Mouse (Mus musculus): ENCODE measurements at regions not wholly inside any gene's neighbourhood (a gene's known extent, or its start where the extent isn't known, plus 50 kb on each side); places are given as distances from the start of the nearest gene placed in this dataset.

GRCm38 (mm10) chr16:77372768-77373167 lies 229.1 kb downstream of the Gm11146 start:
- no peak overlapping the region for H3K27ac ChIP-seq (ENCODE audit: low read length)
- no peak overlapping the region for H3K4me2 ChIP-seq (replicated peaks; ENCODE audit: low read depth, low read length)
- no peaks in the 10 kb centered on the region for H3K4me1 ChIP-seq (ENCODE audit: control insufficient read depth, insufficient read depth, low read length)
- H3K27me3 ChIP-seq (ENCODE audit: control insufficient read depth, insufficient read depth, low read length): no peaks in the 10 kb centered on the region
- H3K4me3 ChIP-seq (ENCODE audit: low read depth, low read length): no peak overlapping the region
- no peak for ATAC-seq (ENCODE audit: insufficient number of reproducible peaks, insufficient read depth, low FRiP score, low read depth)
- no peaks in the 10 kb centered on the region for H3K36me3 ChIP-seq (ENCODE audit: control insufficient read depth, insufficient read depth, low read length)
- WGBS: 64% methylated on average over 3 of the region's 3 CpGs
- no peak overlapping the region for H3K9ac ChIP-seq (replicated peaks; ENCODE audit: low read depth, low read length)
- H3K9me3 ChIP-seq (ENCODE audit: control insufficient read depth, low read depth, low read length): no peaks in the 10 kb centered on the region

GRCm38 (mm10) chr16:77369810-77370209 lies 232.1 kb downstream of the Gm11146 start:
- WGBS: 75% methylated on average over 2 of the region's 2 CpGs
- Histone ChIP-seq H3K9ac (replicated peaks; ENCODE audit: low read depth, low read length) (no peak overlapping the region), H3K27ac (ENCODE audit: low read length) (no peak overlapping the region), H3K36me3 (ENCODE audit: control insufficient read depth, insufficient read depth, low read length) (no peaks in the 10 kb centered on the region), H3K27me3 (ENCODE audit: control insufficient read depth, insufficient read depth, low read length) (no peaks in the 10 kb centered on the region), H3K9me3 (ENCODE audit: control insufficient read depth, low read depth, low read length) (no peaks in the 10 kb centered on the region), H3K4me3 (ENCODE audit: low read depth, low read length) (no peak overlapping the region), H3K4me2 (replicated peaks; ENCODE audit: low read depth, low read length) (no peak overlapping the region), H3K4me1 (ENCODE audit: control insufficient read depth, insufficient read depth, low read length) (no peaks in the 10 kb centered on the region)
- ATAC-seq (ENCODE audit: insufficient number of reproducible peaks, insufficient read depth, low FRiP score, low read depth): no peak

DNA sequence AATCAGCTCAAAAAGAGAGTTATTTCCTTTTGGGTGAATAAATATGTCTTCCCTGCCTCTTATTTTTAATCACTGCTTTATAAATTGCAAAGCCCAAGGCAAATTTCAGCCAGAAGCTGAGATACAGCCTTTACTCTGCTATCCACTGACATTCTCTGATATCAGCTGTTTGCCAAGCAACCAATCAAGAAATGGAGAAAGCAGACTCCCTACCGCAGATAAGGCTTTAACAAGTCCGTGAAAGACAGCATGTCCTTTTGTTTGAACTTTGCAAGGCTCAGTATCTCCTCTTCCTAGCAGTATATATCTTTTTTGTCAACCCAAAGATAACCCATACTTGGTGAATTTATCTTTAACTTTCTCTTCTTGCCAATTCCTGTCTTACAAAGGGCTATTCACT lies 236.6 kb downstream of the Gm11146 start:
- H3K4me1 ChIP-seq (ENCODE audit: control insufficient read depth, insufficient read depth, low read length): no peaks in the 10 kb centered on the region
- no peaks in the 10 kb centered on the region for H3K36me3 ChIP-seq (ENCODE audit: control insufficient read depth, insufficient read depth, low read length)
- WGBS: 46% methylated on average over 2 of the region's 2 CpGs
- H3K9ac ChIP-seq (replicated peaks; ENCODE audit: low read depth, low read length): no peak overlapping the region
- H3K4me2 ChIP-seq (replicated peaks; ENCODE audit: low read depth, low read length): no peak overlapping the region
- no peaks in the 10 kb centered on the region for H3K27me3 ChIP-seq (ENCODE audit: control insufficient read depth, insufficient read depth, low read length)
- no peaks in the 10 kb centered on the region for H3K9me3 ChIP-seq (ENCODE audit: control insufficient read depth, low read depth, low read length)
- no peak overlapping the region for H3K27ac ChIP-seq (ENCODE audit: low read length)
- no peak for ATAC-seq (ENCODE audit: insufficient number of reproducible peaks, insufficient read depth, low FRiP score, low read depth)
- no peak overlapping the region for H3K4me3 ChIP-seq (ENCODE audit: low read depth, low read length)

GRCm38 (mm10) chr16:77364439-77364838 lies 237.5 kb downstream of the Gm11146 start:
- H3K27me3 ChIP-seq (ENCODE audit: control insufficient read depth, insufficient read depth, low read length): no peaks in the 10 kb centered on the region
- H3K36me3 ChIP-seq (ENCODE audit: control insufficient read depth, insufficient read depth, low read length): no peaks in the 10 kb centered on the region
- ATAC-seq (ENCODE audit: insufficient number of reproducible peaks, insufficient read depth, low FRiP score, low read depth): no peak
- H3K9ac ChIP-seq (replicated peaks; ENCODE audit: low read depth, low read length): no peak overlapping the region
- no peak overlapping the region for H3K27ac ChIP-seq (ENCODE audit: low read length)
- H3K4me1 ChIP-seq (ENCODE audit: control insufficient read depth, insufficient read depth, low read length): no peaks in the 10 kb centered on the region
- no peak overlapping the region for H3K4me2 ChIP-seq (replicated peaks; ENCODE audit: low read depth, low read length)
- H3K4me3 ChIP-seq (ENCODE audit: low read depth, low read length): no peak overlapping the region
- 83% methylated on average over 3 of the region's 3 CpGs for WGBS
- no peaks in the 10 kb centered on the region for H3K9me3 ChIP-seq (ENCODE audit: control insufficient read depth, low read depth, low read length)

- H3K4me1 ChIP-seq (ENCODE audit: control insufficient read depth, insufficient read depth, low read length): no peaks in the 10 kb centered on the region
- no peaks in the 10 kb centered on the region for H3K36me3 ChIP-seq (ENCODE audit: control insufficient read depth, insufficient read depth, low read length)
- no peaks in the 10 kb centered on the region for H3K27me3 ChIP-seq (ENCODE audit: control insufficient read depth, insufficient read depth, low read length)
- H3K9me3 ChIP-seq (ENCODE audit: control insufficient read depth, low read depth, low read length): no peaks in the 10 kb centered on the region
- H3K9ac ChIP-seq (replicated peaks; ENCODE audit: low read depth, low read length): no peak overlapping the region
- no peak for ATAC-seq (ENCODE audit: insufficient number of reproducible peaks, insufficient read depth, low FRiP score, low read depth)
- no peak overlapping the region for H3K27ac ChIP-seq (ENCODE audit: low read length)
- no peak overlapping the region for H3K4me3 ChIP-seq (ENCODE audit: low read depth, low read length)
- 85% methylated on average over 5 of the region's 5 CpGs for WGBS
- H3K4me2 ChIP-seq (replicated peaks; ENCODE audit: low read depth, low read length): no peak overlapping the region
Measured at GRCm38 (mm10) chr16:77359190-77359589, 242.7 kb downstream of the Gm11146 start.

DNA sequence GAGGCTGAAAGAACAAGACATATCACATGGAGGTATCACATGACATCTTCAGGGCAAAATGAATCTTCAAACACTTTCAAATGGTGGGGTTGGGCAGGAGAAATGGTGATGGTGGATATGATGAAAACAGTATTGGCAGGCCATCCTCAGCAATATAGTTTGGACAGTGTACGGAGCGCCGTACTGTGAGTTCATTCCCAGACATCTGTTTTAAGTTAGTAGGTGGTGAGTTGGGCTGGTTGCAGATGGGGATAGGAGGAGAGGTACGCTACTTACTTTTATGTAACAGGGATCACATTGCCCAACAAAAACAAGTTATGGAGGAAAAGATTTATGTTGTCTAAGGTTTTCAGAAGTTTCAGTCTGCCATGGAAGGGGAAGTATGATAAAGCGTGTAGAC lies 246.6 kb downstream of the Gm11146 start:
- WGBS: 92% methylated on average over 5 of the region's 5 CpGs
- ATAC-seq (ENCODE audit: insufficient number of reproducible peaks, insufficient read depth, low FRiP score, low read depth): no peak

DNA sequence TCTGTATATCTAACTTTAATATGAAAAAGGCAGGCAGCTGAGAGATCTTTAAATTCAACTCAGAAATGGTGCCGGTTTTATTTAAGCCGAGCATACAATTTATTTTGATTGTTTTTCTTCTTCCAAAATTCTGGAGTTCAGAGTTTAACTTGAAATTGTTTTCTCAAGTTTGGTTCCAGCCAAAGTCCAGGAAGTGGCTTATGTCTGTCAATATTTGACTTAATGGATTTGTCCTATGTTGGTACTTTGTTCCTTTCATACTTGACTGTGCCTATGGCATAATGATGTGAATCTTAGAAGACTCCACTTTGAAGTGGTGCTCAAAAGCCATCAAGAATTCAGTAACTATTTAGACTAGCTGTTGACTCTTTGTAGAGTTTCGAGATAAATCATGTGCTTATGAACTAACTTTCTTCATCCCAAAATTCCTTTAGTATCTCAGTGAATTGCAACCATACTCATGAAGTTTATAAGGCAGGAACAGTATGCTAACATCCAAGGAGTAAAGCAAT lies 247.6 kb downstream of the Gm11146 start:
- H3K27ac ChIP-seq (ENCODE audit: low read length): no peak overlapping the region
- H3K4me2 ChIP-seq (replicated peaks; ENCODE audit: low read depth, low read length): no peak overlapping the region
- H3K36me3 ChIP-seq (ENCODE audit: control insufficient read depth, insufficient read depth, low read length): no peaks in the 10 kb centered on the region
- no peak for ATAC-seq (ENCODE audit: insufficient number of reproducible peaks, insufficient read depth, low FRiP score, low read depth)
- H3K9me3 ChIP-seq (ENCODE audit: control insufficient read depth, low read depth, low read length): no peaks in the 10 kb centered on the region
- no peak overlapping the region for H3K9ac ChIP-seq (replicated peaks; ENCODE audit: low read depth, low read length)
- no peaks in the 10 kb centered on the region for H3K27me3 ChIP-seq (ENCODE audit: control insufficient read depth, insufficient read depth, low read length)
- H3K4me1 ChIP-seq (ENCODE audit: control insufficient read depth, insufficient read depth, low read length): no peaks in the 10 kb centered on the region
- H3K4me3 ChIP-seq (ENCODE audit: low read depth, low read length): no peak overlapping the region
- WGBS: 78% methylated on average over 3 of the region's 3 CpGs

More for the DNA sequence above, 246.6 kb downstream of the Gm11146 start:
- H3K36me3 ChIP-seq (ENCODE audit: control insufficient read depth, insufficient read depth, low read length): no peaks in the 10 kb centered on the region
- no peaks in the 10 kb centered on the region for H3K4me1 ChIP-seq (ENCODE audit: control insufficient read depth, insufficient read depth, low read length)
- H3K27me3 ChIP-seq (ENCODE audit: control insufficient read depth, insufficient read depth, low read length): no peaks in the 10 kb centered on the region
- H3K9ac ChIP-seq (replicated peaks; ENCODE audit: low read depth, low read length): no peak overlapping the region
- no peak overlapping the region for H3K27ac ChIP-seq (ENCODE audit: low read length)
- H3K9me3 ChIP-seq (ENCODE audit: control insufficient read depth, low read depth, low read length): no peaks in the 10 kb centered on the region
- H3K4me3 ChIP-seq (ENCODE audit: low read depth, low read length): no peak overlapping the region
- no peak overlapping the region for H3K4me2 ChIP-seq (replicated peaks; ENCODE audit: low read depth, low read length)

- 63% methylated on average over 7 of the region's 7 CpGs for WGBS
- Histone ChIP-seq H3K4me3 (ENCODE audit: low read depth, low read length) (no peak overlapping the region), H3K4me1 (ENCODE audit: control insufficient read depth, insufficient read depth, low read length) (no peaks in the 10 kb centered on the region), H3K9me3 (ENCODE audit: control insufficient read depth, low read depth, low read length) (no peaks in the 10 kb centered on the region), H3K4me2 (replicated peaks; ENCODE audit: low read depth, low read length) (no peak overlapping the region), H3K36me3 (ENCODE audit: control insufficient read depth, insufficient read depth, low read length) (no peaks in the 10 kb centered on the region), H3K27ac (ENCODE audit: low read length) (no peak overlapping the region), H3K27me3 (ENCODE audit: control insufficient read depth, insufficient read depth, low read length) (no peaks in the 10 kb centered on the region), H3K9ac (replicated peaks; ENCODE audit: low read depth, low read length) (no peak overlapping the region)
- no peak for ATAC-seq (ENCODE audit: insufficient number of reproducible peaks, insufficient read depth, low FRiP score, low read depth)
Measured at GRCm38 (mm10) chr16:77346128-77346527, 255.8 kb downstream of the Gm11146 start.

- no peaks in the 10 kb centered on the region for H3K9me3 ChIP-seq (ENCODE audit: control insufficient read depth, low read depth, low read length)
- peak overlapping the region; percentile 69 for H3K4me2 ChIP-seq (replicated peaks; ENCODE audit: low read depth, low read length)
- no peak for ATAC-seq (ENCODE audit: insufficient number of reproducible peaks, insufficient read depth, low FRiP score, low read depth)
- WGBS: 56% methylated on average over 6 of the region's 6 CpGs
- no peak overlapping the region for H3K27ac ChIP-seq (ENCODE audit: low read length)
- no peaks in the 10 kb centered on the region; the same call in 1 of the 2 replicates for H3K36me3 ChIP-seq (ENCODE audit: control insufficient read depth, insufficient read depth, low read length)
- peaks cover 6% of the 10 kb centered on the region; the same call in 1 of the 2 replicates for H3K4me1 ChIP-seq (ENCODE audit: control insufficient read depth, insufficient read depth, low read length)
- no peak overlapping the region for H3K4me3 ChIP-seq (ENCODE audit: low read depth, low read length)
- H3K9ac ChIP-seq (replicated peaks; ENCODE audit: low read depth, low read length): no peak overlapping the region
- H3K27me3 ChIP-seq (ENCODE audit: control insufficient read depth, insufficient read depth, low read length): no peaks in the 10 kb centered on the region
Measured at GRCm38 (mm10) chr16:77332285-77332684, 269.6 kb downstream of the Gm11146 start.
